Mouse (Mus musculus) induced T-regulatory cell, adult 2 months (primary cell): ENCODE results near the gene Rhot2.
A peak's percentile ranks its signal among the peaks of the same experiment; 100 is the strongest.
"Not testable (repeated sequence)": the region's sequence is repeated elsewhere in the genome, so short reads cannot be mapped to it uniquely, and the experiment has no call there.

Experiments
- DNase-seq: peaks from one replicate; pipeline ENCODE4 v3.0.0-alpha.2; 2012; ENCODE audit warnings: low read depth

Rhot2 gene

GRCm38 (mm10) chr17:25828223-25828594 is 16.4 kb downstream of the Rhot2 start:
- no peak for DNase-seq

- no peak for DNase-seq
Observed at GRCm38 (mm10) chr17:25827546-25828222, 17.0 kb downstream of the Rhot2 start.

GRCm38 (mm10) chr17:25827011-25827410 is 17.6 kb downstream of the Rhot2 start:
- DNase-seq = no peak

DNA sequence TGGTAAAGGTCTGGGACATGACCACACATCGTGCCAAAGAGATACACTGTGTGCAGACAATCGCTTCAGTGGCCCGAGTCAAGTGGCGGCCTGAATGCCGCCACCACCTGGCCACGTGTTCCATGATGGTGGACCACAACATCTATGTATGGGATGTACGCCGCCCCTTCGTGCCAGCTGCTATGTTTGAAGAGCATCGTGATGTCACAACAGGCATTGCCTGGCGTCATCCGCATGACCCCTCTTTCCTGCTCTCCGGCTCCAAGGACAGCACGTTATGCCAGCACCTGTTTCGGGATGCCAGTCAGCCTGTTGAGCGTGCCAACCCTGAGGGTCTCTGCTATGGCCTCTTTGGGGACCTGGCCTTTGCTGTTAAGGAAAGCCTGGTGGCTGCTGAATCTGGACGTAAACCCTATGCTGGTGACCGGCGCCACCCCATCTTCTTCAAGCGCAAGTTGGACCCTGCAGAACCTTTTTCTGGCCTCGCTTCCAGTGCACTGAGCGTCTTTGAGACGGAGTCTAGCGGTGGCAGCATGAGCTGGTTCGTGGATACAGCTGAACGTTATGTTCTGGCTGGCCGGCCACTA is 18.6 kb downstream of the Rhot2 start:
- no peak for DNase-seq

GRCm38 (mm10) chr17:25825311-25825710 is 19.3 kb downstream of the Rhot2 start:
- no peak for DNase-seq

GRCm38 (mm10) chr17:25824362-25825142 is 20.1 kb downstream of the Rhot2 start:
- DNase-seq = no peak

DNA sequence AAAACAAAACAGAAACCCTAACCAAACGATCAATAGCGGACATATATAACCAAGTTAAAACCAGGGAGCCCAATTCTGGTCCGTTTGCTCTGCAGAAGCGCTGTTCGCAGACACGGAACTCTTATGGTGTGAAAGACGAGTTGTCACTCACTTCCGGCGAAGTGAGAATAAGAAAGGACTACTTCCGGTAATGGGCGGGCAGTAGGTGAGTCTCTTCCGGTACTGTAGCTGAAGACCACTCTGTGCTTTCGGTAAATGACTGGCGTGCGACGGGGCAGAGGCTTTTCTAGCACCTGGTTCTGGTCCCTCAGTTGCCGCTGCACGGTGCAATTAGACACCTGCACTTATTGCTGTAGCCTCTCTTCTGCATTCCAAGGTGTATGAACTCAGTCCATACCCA is 21.2 kb downstream of the Rhot2 start, which contains the start of gene Wdr24:
TSS of gene Wdr24 (plus strand) at position 176 of the 400 bp plus-strand sequence.
- peak; percentile 95 for DNase-seq

DNA sequence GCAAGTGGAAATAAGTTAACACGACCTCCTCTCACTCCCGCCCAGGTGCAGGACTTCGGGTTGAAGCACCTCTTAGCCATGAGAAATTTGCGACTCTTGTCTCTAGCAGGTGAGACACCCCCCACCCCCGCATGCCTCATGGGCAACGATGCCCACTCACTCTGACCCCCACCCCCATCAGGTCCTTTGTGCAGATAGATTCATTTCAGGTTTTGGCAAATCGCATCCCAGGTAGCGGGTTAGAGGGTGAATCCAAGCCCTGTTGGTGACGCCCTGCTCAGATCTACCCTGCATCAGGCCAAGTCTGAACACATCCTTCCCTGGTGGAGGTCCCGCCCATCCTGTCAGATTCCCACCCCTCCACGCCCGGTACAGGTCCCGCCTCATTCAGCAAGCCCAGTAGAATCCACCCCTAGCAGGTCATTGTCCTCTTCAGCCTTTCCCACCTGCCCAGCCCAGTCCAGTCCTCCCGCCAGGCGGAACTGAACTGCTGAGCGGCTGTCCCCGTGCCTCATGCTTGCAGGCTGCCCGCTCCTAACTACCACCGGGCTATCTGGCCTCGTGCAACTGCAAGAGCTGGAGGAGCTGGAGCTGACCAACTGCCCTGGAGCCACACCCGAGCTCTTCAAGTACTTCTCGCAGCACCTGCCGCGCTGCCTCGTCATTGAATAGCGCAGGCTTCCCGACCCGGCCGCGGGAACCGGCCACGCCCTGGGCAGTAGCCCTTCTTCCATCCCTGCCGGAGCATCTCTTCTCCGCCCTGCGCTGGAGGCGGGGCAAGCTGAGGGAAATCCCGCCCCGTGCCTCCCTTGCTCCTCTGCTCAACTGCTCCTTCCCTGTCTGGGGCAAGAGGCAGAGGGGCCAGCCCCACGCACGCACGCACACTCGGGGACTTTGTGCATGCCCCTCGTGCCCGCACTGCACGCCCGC is 25.5 kb downstream of the Rhot2 start:
- DNase-seq = peak; percentile 50

- DNase-seq = no peak
Observed at GRCm38 (mm10) chr17:25817662-25818061, 27.0 kb downstream of the Rhot2 start.

DNA sequence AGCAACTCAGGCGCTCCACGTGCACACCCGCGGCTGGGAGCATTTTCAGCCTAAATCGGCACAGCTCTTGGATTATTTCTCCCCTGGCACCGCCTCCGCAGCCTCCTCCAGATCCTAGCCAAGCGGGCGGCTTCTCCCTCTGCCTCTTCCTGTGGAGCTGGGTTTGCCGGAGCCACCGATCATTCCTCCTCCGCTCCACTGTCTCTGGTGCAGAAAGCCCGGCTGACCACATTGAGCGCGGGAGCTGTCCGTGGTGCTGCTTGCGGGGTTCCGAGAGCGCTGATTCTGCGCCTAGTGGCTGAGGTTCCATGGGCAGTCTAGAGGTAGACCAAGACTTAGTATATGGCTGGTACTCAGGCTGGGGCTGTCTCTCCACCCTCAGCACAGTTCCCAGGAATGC is 31.2 kb downstream of the Rhot2 start:
- peak; percentile 86 for DNase-seq

DNA sequence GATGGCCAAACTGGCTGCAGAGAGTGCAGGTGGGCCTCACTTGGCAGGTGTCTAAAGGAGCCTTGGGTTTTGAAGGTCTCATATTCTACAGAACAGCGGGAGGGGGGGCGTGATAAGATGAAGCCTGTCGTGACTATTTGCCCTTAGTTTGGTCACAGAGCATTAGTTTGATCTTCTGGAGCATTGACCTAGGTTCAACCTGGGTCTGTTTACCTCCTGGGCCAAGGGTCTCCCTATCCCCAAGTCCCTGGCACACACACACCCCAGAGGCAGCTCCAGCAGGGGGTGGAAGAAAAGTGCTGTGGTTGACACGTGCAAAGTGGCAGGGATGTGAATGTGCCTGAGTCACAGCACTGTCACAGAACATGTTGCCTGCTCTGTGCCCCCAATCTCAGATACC is 33.8 kb downstream of the Rhot2 start:
- no peak for DNase-seq

- no peak for DNase-seq
Observed at GRCm38 (mm10) chr17:25809606-25810340, 34.9 kb downstream of the Rhot2 start.

DNA sequence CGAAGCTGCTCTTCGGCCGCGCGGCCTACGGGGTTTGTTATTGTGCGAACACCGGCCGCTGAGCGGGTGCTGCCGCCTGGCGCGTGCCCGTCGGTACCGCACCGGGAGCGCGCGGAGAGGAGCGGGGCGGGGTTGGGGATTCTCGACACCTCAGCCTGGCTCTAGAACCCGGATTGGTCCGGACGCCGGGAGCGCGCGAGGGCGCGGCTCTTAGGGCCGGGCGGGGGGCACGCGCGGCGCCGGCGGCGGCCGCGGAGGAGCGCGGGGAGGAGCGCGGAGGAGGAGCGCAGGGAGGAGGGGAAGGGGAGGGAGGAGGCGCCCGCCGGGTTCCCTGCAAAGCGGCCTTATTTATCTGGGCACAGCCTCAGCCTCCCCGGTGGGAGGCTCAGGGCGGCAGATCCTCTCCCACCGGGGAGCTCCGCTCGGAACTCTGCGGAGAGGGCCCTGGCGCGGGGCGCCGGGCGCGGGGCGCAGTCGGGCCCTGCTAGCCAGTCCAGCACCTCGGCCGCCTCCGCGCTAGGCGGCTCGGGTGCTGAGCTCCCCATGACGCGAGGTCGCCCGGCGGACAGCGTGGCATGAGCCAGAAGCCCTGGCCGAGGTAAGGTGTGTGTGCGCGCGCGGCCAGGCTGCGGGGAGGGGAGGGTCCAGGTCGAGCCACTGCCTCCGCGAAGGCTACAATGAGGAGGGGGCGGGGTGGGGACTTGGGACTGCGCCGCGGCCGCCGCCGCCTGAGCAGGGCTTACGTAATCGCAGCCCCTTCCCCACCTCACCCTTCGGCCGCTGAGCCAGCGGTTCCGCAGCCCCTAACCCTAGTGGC is 35.7 kb downstream of the Rhot2 start, which contains the start of gene Fbxl16:
TSS of gene Fbxl16 (plus strand) at position 297 of the 817 bp plus-strand sequence.
- peak; percentile 58 for DNase-seq

DNA sequence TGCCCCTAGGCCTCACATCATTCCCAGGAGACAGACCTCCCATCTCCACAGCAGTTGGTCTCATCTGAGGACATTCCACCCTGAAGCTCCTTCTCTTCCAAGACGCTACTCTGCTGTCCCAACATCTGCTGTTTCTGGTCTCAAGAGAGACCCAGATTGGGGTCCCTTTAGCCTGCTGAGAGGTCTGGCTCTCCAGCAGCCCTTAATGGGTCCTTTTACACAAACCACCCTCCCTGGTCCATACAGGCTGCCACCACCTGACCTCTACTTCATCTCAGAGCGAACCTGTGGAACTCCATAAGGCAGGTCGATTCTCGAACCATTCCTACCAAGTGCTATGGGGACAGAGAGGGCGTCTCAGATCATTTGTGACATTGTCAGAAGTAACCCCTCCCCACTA is 36.6 kb downstream of the Rhot2 start:
- DNase-seq = no peak

- not testable (repeated sequence) for DNase-seq
Observed at GRCm38 (mm10) chr17:25807452-25807851, 37.2 kb downstream of the Rhot2 start.

- DNase-seq = no peak
Observed at GRCm38 (mm10) chr17:25806507-25806906, 38.1 kb downstream of the Rhot2 start.

GRCm38 (mm10) chr17:25802825-25803517 is 41.7 kb downstream of the Rhot2 start:
- no peak for DNase-seq

DNA sequence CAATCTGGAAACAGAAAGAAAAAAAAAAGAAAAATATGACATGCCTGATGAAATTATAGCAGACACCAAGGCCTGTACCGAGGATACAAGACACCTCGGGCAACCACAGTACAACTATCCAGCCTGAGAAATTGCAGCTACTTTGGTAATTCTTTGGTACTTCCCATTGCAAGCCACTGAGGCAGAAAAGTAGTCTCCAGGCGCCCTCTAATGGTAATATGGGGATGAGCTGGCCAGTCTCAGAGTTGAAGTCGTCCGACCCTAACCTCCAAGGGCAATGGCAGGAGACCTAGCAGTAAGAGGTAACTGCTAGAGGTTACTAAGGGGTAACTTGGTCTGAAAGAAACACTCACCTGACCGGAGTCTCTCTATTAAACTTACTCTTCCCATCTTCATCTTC is 43.6 kb downstream of the Rhot2 start:
- DNase-seq = peak; percentile 90

GRCm38 (mm10) chr17:25796951-25797369 is 47.7 kb downstream of the Rhot2 start, which contains the start of gene Metrn:
Gene Metrn, minus strand, starts transcription at chr17:25797136.
- peak; percentile 90 for DNase-seq
